Mouse (Mus musculus) embryonic facial prominence, embryonic 15.5 days (tissue): ENCODE data around the gene Wap. TPM values are rescaled to one million over a fixed set of nuclear protein-coding genes. Genes with fewer than 3 reads are reported as not detected.

Experiments used
- ATAC-seq: fragments of 200-750 bp; cut with Nextera tagmentation; 2 replicates; pipeline ENCODE4 v1.8.0; 2017; ENCODE audit warnings: low read depth, moderate TSS enrichment; ENCODE audit not compliant: insufficient number of reproducible peaks, low FRiP score, low TSS enrichment
- H3K27ac ChIP-seq: fragments of 300-500 bp; sonication (generic); replicated peaks from 2 replicates; pipeline ENCODE4 v1.5.1; 2015; ENCODE audit warnings: mild to moderate bottlenecking, inconsistent platforms
- H3K27me3 ChIP-seq: fragments of 300-500 bp; sonication (generic); 2 replicates; pipeline ENCODE4 v1.6.1; 2015; ENCODE audit warnings: inconsistent platforms
- H3K36me3 ChIP-seq: fragments of 300-500 bp; sonication (generic); 2 replicates; pipeline ENCODE4 v1.6.1; 2015; ENCODE audit warnings: mild to moderate bottlenecking, inconsistent platforms
- H3K4me1 ChIP-seq: fragments of 300-500 bp; sonication (generic); 2 replicates; pipeline ENCODE4 v1.6.1; 2015; ENCODE audit warnings: inconsistent platforms
- H3K4me2 ChIP-seq: fragments of 300-500 bp; sonication (generic); replicated peaks from 2 replicates; pipeline ENCODE4 v1.6.1; 2015; ENCODE audit warnings: mild to moderate bottlenecking, inconsistent platforms
- H3K4me3 ChIP-seq: fragments of 300-500 bp; sonication (generic); replicated peaks from 2 replicates; pipeline ENCODE4 v1.5.1; 2015; ENCODE audit warnings: mild to moderate bottlenecking, inconsistent platforms
- H3K9ac ChIP-seq: fragments of 300-500 bp; sonication (generic); 2 replicates; pipeline ENCODE4 v1.6.1; 2015; ENCODE audit warnings: inconsistent platforms
- H3K9me3 ChIP-seq: fragments of 300-500 bp; sonication (generic); replicated peaks from 2 replicates; pipeline ENCODE4 v1.6.1; 2016; ENCODE audit warnings: inconsistent platforms
- WGBS: fragments of 180-500 bp; shearing (Covaris S2); methylation state at CpG from one replicate; pipeline ENCODE4 v1.1.7; 2015; 5-methylcytosine and 5-hydroxymethylcytosine counted together
- polyA plus RNA-seq: library from polyadenylated mRNA; unstranded; fragments of >200 nt; fragmentation: Nextera tagmentation; extraction: Ambion mirVana; gene quantifications from 2 replicates; pipeline ENCODE4 v1.2.1, GENCODE M21; 2015

Wap gene
- polyA plus RNA-seq, 1 experiment from 2014 or later, result not detected

DNA sequence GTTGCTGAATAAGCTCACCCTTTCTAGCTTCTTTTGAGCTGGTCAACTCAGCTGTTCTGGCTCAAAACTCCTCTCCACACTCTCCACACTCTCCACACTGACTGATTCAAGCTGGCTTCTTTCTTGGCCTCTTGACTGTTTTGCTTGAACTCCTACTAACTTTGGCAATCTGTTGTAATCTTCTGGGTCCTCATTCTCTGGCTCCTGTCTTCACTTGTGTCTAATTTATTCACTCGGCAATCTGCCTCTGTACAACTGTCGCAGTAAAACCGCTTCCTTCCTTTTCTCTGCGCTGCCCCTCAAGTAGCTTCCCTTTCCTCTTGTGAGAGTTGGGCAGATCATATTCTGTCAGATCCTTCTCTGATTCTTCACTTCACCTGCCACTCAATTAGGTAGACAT lies 10.7 kb downstream of the Wap start:
- H3K9me3 ChIP-seq, result no peaks in the 10 kb centered on the region
- H3K27ac ChIP-seq, result no peak overlapping the region
- H3K27me3 ChIP-seq, result no peaks in the 10 kb centered on the region
- no peak for ATAC-seq
- peaks cover 13% of the 10 kb centered on the region for H3K36me3 ChIP-seq
- H3K4me1 ChIP-seq, result peaks cover 24% of the 10 kb centered on the region
- no peak overlapping the region for H3K4me2 ChIP-seq
- no peak overlapping the region for H3K9ac ChIP-seq
- no peak overlapping the region for H3K4me3 ChIP-seq
- WGBS, result 81% methylated on average over 4 of the region's 4 CpGs

DNA sequence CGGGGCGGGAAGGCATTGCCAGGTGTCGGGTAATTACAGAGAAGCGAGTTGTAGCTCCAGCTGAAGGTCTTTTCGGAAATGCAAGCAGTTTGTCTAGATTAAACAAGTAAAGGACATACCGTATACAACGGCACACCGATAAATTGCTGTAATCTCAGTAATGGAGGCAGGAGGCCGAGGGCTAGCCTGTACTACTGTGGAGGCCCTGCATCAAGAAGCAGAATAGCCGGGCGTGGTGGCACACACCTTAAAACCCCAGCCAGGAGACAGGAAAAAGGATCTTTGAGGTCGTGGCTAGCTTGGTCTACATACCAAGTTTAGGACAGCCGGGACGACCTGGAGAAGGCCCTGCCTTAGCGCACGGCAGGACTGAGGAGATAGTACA lies 12.1 kb downstream of the Wap start:
- Histone ChIP-seq H3K9me3 (no peaks in the 10 kb centered on the region), H3K27ac (peak overlapping the region; percentile 91), H3K4me1 (peaks cover 24% of the 10 kb centered on the region), H3K4me3 (peak overlapping the region; percentile 88), H3K4me2 (peak overlapping the region; percentile 85), H3K27me3 (no peaks in the 10 kb centered on the region), H3K9ac (peak overlapping the region; percentile 71), H3K36me3 (peaks cover 26% of the 10 kb centered on the region)
- 14% methylated on average over 16 of the region's 16 CpGs for WGBS
- ATAC-seq, result no peak

DNA sequence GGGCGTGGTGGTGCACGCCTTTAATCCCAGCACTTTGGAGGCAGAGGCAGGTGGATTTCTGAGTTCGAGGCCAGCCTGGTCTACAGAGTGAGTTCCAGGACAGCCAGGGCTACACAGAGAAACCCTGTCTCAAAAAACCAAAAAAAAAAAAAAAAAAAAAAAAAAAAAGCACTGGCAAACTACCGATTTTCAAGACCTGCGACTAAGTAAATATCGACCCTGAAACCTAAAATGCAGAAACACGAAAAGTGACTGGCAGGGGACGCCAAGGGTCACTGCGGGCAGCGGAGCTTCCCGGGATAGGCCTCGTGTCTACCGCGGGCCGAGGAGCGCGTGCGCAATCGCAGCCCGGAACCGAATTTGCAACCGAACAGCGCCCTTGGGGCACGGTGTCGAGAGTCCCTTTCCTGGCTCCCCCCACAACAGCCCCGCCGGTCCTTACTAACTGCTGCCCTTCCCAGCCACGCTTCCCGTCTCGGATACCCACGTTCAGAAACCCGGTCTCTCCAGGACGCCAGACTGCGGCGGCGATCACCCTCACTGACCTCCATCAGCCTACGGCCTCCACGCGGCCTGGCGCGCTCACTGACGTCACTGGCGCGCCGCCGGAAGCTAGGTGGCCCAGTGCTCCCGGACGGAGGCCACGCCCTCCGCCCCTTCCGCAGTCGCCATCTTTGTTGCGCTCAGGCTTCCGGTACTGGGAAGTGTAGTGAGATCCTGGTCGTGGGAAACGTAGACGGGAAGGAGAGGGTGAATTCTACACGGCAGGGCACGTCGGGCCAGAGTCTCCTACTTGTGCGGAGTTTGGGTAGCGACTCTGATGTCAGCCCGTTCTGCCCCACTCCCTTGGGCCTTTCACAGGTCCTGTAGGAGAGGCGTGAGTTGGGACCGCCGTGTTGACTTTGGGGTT lies 12.7 kb downstream of the Wap start, which contains the start of gene Tbrg4:
Tbrg4 (minus strand) TSS at position 590 of the 910 bp plus-strand sequence.
- Histone ChIP-seq H3K4me3 (peak within 1 kb of the TSS; percentile 88), H3K4me1 (peaks cover 24% of the 10 kb centered on the region), H3K9me3 (no peaks in the 10 kb centered on the region), H3K9ac (peak within 1 kb of the TSS; percentile 71), H3K4me2 (peak within 1 kb of the TSS; percentile 85), H3K27me3 (no peaks in the 10 kb centered on the region), H3K27ac (peak within 1 kb of the TSS; percentile 91), H3K36me3 (peaks cover 32% of the 10 kb centered on the region)
- WGBS, result under 1% methylated on average over 66 of the region's 66 CpGs
- ATAC-seq, result peak; percentile 92

DNA sequence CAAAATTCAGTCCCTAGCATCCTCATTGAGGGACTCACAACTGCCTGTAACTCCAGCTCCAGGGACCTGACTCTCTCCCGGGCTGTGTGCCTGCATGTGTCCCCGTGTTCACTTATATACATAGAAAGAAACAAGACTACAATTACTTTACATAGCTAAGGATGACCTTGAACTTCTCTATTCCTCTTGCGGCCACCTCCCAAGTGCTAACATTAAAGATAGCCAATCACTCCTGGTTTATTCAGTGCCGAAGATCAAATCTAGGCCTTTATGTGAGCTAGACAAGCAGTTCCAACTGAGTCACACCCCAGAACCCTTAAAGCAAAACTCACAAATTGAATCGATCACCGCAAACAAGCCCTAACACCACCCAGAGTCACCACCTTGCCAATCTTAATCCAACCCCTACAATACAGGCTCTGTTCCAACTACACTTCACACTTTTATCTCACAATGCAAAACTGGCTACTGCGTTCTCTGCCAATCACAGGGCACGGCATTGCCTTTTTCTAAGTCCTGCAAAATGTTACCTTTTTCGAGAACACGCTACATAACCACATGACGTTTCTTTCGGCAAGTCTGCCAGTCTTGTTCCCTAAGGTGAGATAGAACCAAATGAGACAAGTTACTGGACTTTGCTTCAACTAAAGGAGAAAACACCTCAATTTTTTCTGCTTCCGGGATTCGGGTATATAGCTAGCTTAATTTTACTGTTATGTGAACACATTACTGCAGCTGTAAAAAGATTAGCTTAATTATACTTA lies 13.6 kb downstream of the Wap start:
- peak overlapping the region; percentile 85 for H3K4me2 ChIP-seq
- WGBS, result 64% methylated on average over 14 of the region's 14 CpGs

DNA sequence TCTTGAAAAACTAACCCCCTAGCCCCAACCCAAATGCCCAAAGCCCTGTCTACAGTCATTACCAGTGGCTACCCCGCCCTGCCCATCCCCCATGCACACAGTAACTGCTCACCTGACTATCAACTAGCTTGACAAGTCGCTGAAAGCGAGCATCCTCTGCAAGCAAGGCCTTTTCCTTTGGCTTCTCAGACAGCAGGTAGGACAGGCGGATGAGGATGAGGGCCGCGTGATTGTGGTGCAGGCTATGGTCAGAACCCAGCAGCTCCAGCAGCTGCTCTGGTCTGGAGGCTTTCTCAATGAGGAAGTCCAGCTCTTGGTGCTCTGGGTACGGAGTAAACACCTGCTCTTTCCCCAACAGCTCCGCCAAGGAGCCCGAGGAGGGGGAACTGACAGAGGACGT lies 14.7 kb downstream of the Wap start:
- Histone ChIP-seq H3K27ac (no peak overlapping the region), H3K9ac (no peak overlapping the region), H3K4me3 (no peak overlapping the region), H3K27me3 (no peaks in the 10 kb centered on the region), H3K4me1 (peaks cover 24% of the 10 kb centered on the region), H3K9me3 (no peaks in the 10 kb centered on the region), H3K36me3 (peaks cover 53% of the 10 kb centered on the region), H3K4me2 (no peak overlapping the region)
- ATAC-seq, result no peak
- WGBS, result 91% methylated on average over 10 of the region's 10 CpGs

More for the DNA sequence above, 13.6 kb downstream of the Wap start:
- Histone ChIP-seq H3K4me1 (peaks cover 24% of the 10 kb centered on the region), H3K36me3 (peaks cover 42% of the 10 kb centered on the region), H3K9me3 (no peaks in the 10 kb centered on the region), H3K27ac (no peak overlapping the region), H3K9ac (peak overlapping the region; percentile 23; the same call in 1 of the 2 replicates), H3K27me3 (no peaks in the 10 kb centered on the region), H3K4me3 (peak overlapping the region; percentile 88)
- no peak for ATAC-seq

DNA sequence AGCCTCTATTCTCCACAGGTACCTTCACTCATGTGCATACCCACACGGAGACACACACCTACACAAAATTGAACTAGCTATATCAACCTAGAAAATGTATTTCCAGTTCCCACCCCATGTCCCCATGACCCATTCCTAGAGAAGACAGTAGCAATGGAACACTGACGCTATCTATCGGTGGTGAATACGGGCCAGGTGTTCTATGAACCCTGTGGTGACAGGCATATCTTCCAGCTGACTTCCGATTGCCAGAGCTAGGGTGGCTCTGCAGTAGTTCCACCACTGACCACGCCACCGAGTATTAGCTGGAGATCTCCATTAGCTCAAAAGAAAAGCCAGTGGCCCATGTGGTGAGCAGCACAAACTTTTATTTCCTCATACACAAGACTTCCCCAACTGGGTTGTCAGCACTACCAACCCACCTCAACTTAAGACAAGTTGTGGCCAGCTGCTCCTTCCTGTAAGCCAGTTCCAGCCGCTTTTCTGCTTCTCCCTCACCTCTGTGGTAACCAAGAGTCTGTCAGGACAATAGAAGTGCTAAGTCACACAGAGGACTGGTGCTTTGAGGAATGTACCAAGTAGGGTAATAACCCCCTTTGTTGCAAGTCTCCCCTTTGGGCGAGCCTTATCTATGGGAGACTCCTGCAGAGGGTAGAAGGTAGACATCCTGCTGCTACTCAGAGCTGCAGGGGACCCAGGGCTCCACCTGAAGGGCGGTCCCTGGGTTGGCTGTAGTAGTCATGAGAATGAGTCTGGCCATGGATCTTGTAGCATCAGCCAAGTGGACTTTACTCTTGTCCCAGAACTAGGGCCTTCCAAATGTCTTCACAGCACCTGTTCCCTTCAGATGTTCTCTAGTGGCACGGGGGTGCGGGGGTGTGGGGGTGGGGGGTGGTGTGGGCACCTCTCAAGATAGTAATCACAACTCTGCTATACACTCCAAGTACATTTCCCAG lies 22.9 kb downstream of the Wap start:
- Histone ChIP-seq H3K9me3 (no peaks in the 10 kb centered on the region), H3K27ac (no peak overlapping the region), H3K9ac (no peak overlapping the region), H3K4me3 (no peak overlapping the region), H3K4me1 (no peaks in the 10 kb centered on the region), H3K27me3 (no peaks in the 10 kb centered on the region), H3K4me2 (no peak overlapping the region), H3K36me3 (peaks cover 79% of the 10 kb centered on the region)
- ATAC-seq, result no peak
- WGBS, result 92% methylated on average over 12 of the region's 12 CpGs

DNA sequence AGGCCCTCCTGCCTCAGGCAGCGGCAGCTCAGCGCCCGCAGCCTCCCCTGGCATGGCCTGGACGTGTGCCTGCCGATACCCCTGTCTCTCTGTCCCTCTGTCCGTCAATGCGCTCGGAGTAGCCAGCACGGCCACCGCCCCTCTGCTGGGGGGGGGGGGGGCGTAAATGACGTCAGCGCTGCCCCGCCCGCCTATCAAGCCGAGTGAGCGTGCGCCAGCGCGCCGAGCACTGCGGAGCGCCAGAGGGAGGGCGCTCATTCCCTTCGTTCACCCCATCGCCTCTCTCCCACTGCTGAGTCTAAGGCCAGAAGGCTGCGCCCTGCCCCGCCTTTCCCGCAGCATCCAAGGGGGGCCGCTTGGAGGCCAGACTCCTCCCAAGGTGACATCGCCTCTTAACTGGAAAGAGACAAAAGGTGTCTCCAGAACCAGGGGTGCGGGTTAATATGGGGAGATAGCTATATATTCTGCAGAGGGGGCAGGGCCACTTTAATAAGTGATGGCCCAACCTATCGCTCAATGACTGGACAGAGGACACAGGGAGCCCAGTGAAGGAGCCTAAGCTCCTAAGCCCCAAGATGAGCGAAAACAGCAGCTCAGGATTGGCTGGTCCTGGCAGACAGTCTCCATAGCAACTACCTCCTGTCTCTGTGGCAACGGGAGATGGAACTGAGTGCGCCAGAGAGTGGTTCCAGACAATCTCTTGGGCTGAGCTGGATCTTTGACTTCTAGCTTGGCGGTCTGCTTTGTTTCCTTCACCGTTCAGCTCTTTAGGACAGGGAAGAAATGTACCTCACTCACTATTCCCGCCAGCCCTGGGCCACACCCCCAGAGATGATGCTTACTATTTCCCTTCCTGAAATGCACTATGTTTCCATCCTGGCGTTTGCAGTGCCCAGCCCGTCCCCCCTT lies 32.7 kb downstream of the Wap start, which contains the start of gene Nacad:
Nacad (minus strand) TSS at position 563 of the 909 bp plus-strand sequence.
- Histone ChIP-seq H3K4me3 (peak within 1 kb of the TSS; percentile 41), H3K9me3 (no peaks in the 10 kb centered on the region), H3K36me3 (peaks cover 3% of the 10 kb centered on the region; the same call in 1 of the 2 replicates), H3K4me1 (peaks cover 28% of the 10 kb centered on the region), H3K4me2 (peak within 1 kb of the TSS; percentile 65), H3K9ac (peak within 1 kb of the TSS; percentile 23; the same call in 1 of the 2 replicates), H3K27me3 (peaks cover 34% of the 10 kb centered on the region), H3K27ac (0 out of 2 replicates have a peak within 1 kb of the TSS, but pooled peaks have one; percentile 11)
- ATAC-seq, result peak; percentile 51
- WGBS, result 5% methylated on average over 37 of the region's 41 CpGs

DNA sequence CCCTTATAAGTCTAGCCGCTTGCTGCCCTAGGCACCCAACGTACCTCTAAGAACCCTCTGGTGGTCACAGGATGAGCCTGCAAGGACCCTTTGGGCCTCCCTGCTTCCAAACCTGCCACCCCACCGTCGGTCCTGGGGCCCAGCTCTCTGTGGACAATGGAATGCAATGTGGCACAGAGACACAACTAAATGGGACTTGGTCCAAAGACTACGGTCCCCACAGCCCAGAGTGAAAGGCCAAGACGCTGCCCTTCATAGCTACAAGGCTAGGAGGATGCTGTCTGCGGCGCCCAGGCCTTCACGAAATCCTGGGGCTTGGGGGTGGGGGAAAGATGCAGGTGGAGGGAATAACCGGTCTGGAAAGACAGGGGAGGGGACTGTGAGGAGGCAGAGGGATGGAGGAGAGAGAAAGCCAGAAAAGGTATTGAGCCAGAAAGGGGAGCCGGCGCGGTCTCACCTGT lies 33.4 kb downstream of the Wap start:
- no peak for ATAC-seq
- WGBS, result 12% methylated on average over 13 of the region's 13 CpGs
- Histone ChIP-seq H3K9ac (no peak overlapping the region), H3K4me2 (peak overlapping the region; percentile 65), H3K27me3 (peaks cover 34% of the 10 kb centered on the region), H3K9me3 (no peaks in the 10 kb centered on the region), H3K4me1 (peaks cover 28% of the 10 kb centered on the region), H3K36me3 (no peaks in the 10 kb centered on the region), H3K4me3 (peak overlapping the region; percentile 41), H3K27ac (no peak overlapping the region)

DNA sequence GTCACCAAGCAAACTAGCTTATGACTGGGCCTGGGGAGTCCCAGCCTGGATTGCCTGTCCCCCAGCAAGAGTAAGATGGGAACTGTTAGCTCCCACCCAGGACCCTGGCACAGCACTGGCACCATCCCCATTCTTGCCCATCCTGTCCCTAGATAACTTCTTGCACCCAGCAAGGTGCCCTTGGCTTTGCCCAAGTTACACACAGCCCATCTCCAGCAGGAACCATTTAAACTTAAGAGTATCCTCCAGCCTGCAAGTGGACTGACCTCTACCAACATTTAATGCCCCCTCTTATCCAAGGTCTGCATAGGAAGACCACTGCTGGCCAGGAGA lies 33.9 kb downstream of the Wap start:
- H3K27ac ChIP-seq, result no peak overlapping the region

More for the DNA sequence above, 33.9 kb downstream of the Wap start:
- Histone ChIP-seq H3K9me3 (no peaks in the 10 kb centered on the region), H3K36me3 (no peaks in the 10 kb centered on the region), H3K27me3 (peaks cover 34% of the 10 kb centered on the region), H3K4me1 (peaks cover 28% of the 10 kb centered on the region), H3K4me2 (peak overlapping the region; percentile 65), H3K4me3 (no peak overlapping the region), H3K9ac (no peak overlapping the region)
- no peak for ATAC-seq
